Mouse (Mus musculus) heart, postnatal 4 days (tissue): ENCODE results near the gene Nfatc2. TPM values are rescaled to one million over a fixed set of nuclear protein-coding genes. Genes with fewer than 3 reads are reported as not detected.
A peak's percentile ranks its signal among the peaks of the same experiment; 100 is the strongest.

Source experiments
- DNase-seq: peaks from one replicate; pipeline ENCODE4 v3.0.0; 2021
- total RNA-seq, 2 experiments: library from RNA; stranded (reverse); gene quantifications; 2 replicates each; pipeline ENCODE4 v1.2.3; 2021

Gene Nfatc2
- total RNA-seq, 2 experiments from 2014 or later, result 18.8 to 21.3 TPM

- peak; percentile 59 for DNase-seq
Measured at GRCm38 (mm10) chr2:168608125-168608564, 6.7 kb upstream of the Nfatc2 start.

GRCm38 (mm10) chr2:168604655-168605070 is 3.2 kb upstream of the Nfatc2 start:
- peak; percentile 72 for DNase-seq

- no peak for DNase-seq
Measured at GRCm38 (mm10) chr2:168602387-168602741, 907 bp upstream of the Nfatc2 start.

GRCm38 (mm10) chr2:168600750-168601490 is 537 bp downstream of the Nfatc2 start:
- no peak for DNase-seq

- DNase-seq, result no peak
Measured at GRCm38 (mm10) chr2:168595693-168596092, 5.8 kb downstream of the Nfatc2 start.

- no peak for DNase-seq
Measured at GRCm38 (mm10) chr2:168593676-168594075, 7.8 kb downstream of the Nfatc2 start.

GRCm38 (mm10) chr2:168593004-168593403 is 8.5 kb downstream of the Nfatc2 start:
- DNase-seq, result no peak

- no peak for DNase-seq
Measured at GRCm38 (mm10) chr2:168591076-168591475, 10.4 kb downstream of the Nfatc2 start.

GRCm38 (mm10) chr2:168590556-168590955 is 10.9 kb downstream of the Nfatc2 start:
- no peak for DNase-seq

GRCm38 (mm10) chr2:168590168-168590551 is 11.3 kb downstream of the Nfatc2 start:
- peak; percentile 60 for DNase-seq

- DNase-seq, result no peak
Measured at GRCm38 (mm10) chr2:168589368-168590167, 11.9 kb downstream of the Nfatc2 start.

GRCm38 (mm10) chr2:168588591-168589367 is 12.7 kb downstream of the Nfatc2 start:
- DNase-seq, result no peak

GRCm38 (mm10) chr2:168587159-168587558 is 14.3 kb downstream of the Nfatc2 start:
- no peak for DNase-seq

- DNase-seq, result peak; percentile 74
Measured at GRCm38 (mm10) chr2:168586512-168586911, 14.9 kb downstream of the Nfatc2 start.

- peak; percentile 77 for DNase-seq
Measured at GRCm38 (mm10) chr2:168584857-168585256, 16.6 kb downstream of the Nfatc2 start.

- no peak for DNase-seq
Measured at GRCm38 (mm10) chr2:168584408-168584807, 17.0 kb downstream of the Nfatc2 start.

- no peak for DNase-seq
Measured at GRCm38 (mm10) chr2:168583084-168583483, 18.4 kb downstream of the Nfatc2 start.

- no peak for DNase-seq
Measured at GRCm38 (mm10) chr2:168581207-168581854, 20.1 kb downstream of the Nfatc2 start.

GRCm38 (mm10) chr2:168580295-168580915 is 21.1 kb downstream of the Nfatc2 start:
- no peak for DNase-seq

GRCm38 (mm10) chr2:168579601-168580130 is 21.8 kb downstream of the Nfatc2 start:
- no peak for DNase-seq

- no peak for DNase-seq
Measured at GRCm38 (mm10) chr2:168579109-168579508, 22.3 kb downstream of the Nfatc2 start.

- peak; percentile 64 for DNase-seq
Measured at GRCm38 (mm10) chr2:168578132-168578531, 23.3 kb downstream of the Nfatc2 start.
